Mouse (Mus musculus) CH12.LX (cell line): Measurements from ENCODE around the gene Lcn9.

Experiments used
- CHD2 ChIP-seq: IDR thresholded peaks from 2 replicates; pipeline ENCODE4 v1.6.1; 2011; ENCODE audit warnings: low read length, improper control_type of control experiment
- CTCF ChIP-seq, 2 experiments: IDR thresholded peaks in 1 of 2; conservative IDR thresholded peaks in 1 of 2; 2 replicates each; pipeline ENCODE4 v1.5.1; 2011 to 2012; ENCODE audit warnings: low read depth in 2 of 2, low read length in 2 of 2, improper control_type of control experiment in 1 of 2, inconsistent platforms in 1 of 2, mild to moderate bottlenecking in 1 of 2, moderate library complexity in 1 of 2
- E2F4 ChIP-seq: IDR thresholded peaks from 2 replicates; pipeline ENCODE4 v1.6.1; 2011; ENCODE audit warnings: low read depth, low read length, improper control_type of control experiment; ENCODE audit not compliant: insufficient replicate concordance
- ELF1 ChIP-seq: IDR thresholded peaks from 2 replicates; pipeline ENCODE4 v1.6.1; 2014; ENCODE audit warnings: low read depth, mild to moderate bottlenecking, inconsistent platforms, low read length, improper control_type of control experiment
- EP300 ChIP-seq: IDR thresholded peaks from 2 replicates; pipeline ENCODE4 v1.6.1; 2011; ENCODE audit warnings: low read length, improper control_type of control experiment
- ETS1 ChIP-seq: conservative IDR thresholded peaks from 2 replicates; pipeline ENCODE4 v1.6.1; 2012; ENCODE audit warnings: low read depth, mild to moderate bottlenecking, inconsistent platforms, low read length, improper control_type of control experiment, moderate library complexity
- HCFC1 ChIP-seq: IDR thresholded peaks from 2 replicates; pipeline ENCODE4 v1.6.1; 2012; ENCODE audit warnings: low read depth, mild to moderate bottlenecking, inconsistent platforms, low read length, improper control_type of control experiment
- MXI1 ChIP-seq: IDR thresholded peaks from 2 replicates; pipeline ENCODE4 v1.6.1; 2011; ENCODE audit warnings: mild to moderate bottlenecking, low read depth, low read length, improper control_type of control experiment
- POLR2A ChIP-seq: IDR thresholded peaks from 2 replicates; pipeline ENCODE4 v1.6.1; 2011; ENCODE audit warnings: low read depth, mild to moderate bottlenecking, improper control_type of control experiment, low read length
- POLR2AphosphoS2 ChIP-seq: IDR thresholded peaks from 2 replicates; pipeline ENCODE4 v1.6.1; 2011; ENCODE audit warnings: low read depth, low read length, improper control_type of control experiment
- SMC3 ChIP-seq: IDR thresholded peaks from 2 replicates; pipeline ENCODE4 v1.6.1; 2011; ENCODE audit warnings: low read depth, low read length, improper control_type of control experiment
- USF1 ChIP-seq: IDR thresholded peaks from 2 replicates; pipeline ENCODE4 v1.6.1; 2014; ENCODE audit warnings: low read depth, mild to moderate bottlenecking, inconsistent platforms, low read length, improper control_type of control experiment
- ZC3H11A ChIP-seq: IDR thresholded peaks from 2 replicates; pipeline ENCODE4 v1.6.1; 2012; ENCODE audit warnings: low read depth, mild to moderate bottlenecking, inconsistent platforms, low read length, improper control_type of control experiment
- ZMIZ1 ChIP-seq: IDR thresholded peaks from 2 replicates; pipeline ENCODE4 v1.6.1; 2012; ENCODE audit warnings: low read depth, mild to moderate bottlenecking, inconsistent platforms, low read length, improper control_type of control experiment

DNA sequence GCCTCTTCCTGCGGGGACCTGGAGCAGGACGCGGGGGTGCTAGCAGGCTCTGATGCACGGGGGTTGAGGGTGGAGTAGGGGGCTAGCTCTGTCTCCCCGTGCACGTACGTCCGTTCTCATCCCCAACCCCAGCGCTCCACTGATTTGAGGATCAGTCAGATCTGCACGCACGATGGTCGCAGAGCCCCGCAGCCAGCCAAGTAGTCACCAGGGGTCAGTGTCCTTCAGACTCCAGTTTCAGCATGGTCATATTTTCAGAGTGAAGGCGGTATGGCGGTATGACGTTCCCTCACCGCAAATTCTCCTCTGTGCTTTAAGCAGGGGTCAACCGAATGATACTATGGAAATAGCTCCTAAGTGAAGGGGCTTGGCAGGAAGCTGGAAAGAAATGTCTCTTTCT is 41.3 kb downstream of the Lcn9 start:
- TF ChIP-seq ZC3H11A (no peak), CTCF (conservative IDR thresholded peaks at IDR 0.05 in 1 of 2, IDR thresholded peaks at IDR 0.05 in 1 of 2; ENCODE audit: low read depth in 2 of 2, low read length in 2 of 2) (no peak), POLR2A (no peak), MXI1 (no peak), ZMIZ1 (no peak), ETS1 (no peak), E2F4 (no peak), SMC3 (no peak), ELF1 (no peak), HCFC1 (no peak), EP300 (no peak), USF1 (no peak), POLR2AphosphoS2 (no peak), CHD2 (no peak)
